Mouse (Mus musculus) embryonic facial prominence, embryonic 14.5 days (tissue): ENCODE results near the gene Ttc21a. TPM values are rescaled to one million over a fixed set of nuclear protein-coding genes. Genes with fewer than 3 reads are reported as not detected.
"Not testable (repeated sequence)": the region's sequence is repeated elsewhere in the genome, so short reads cannot be mapped to it uniquely, and the experiment has no call there.

Source experiments
- ATAC-seq: fragments of 200-750 bp; cut with Nextera tagmentation; 2 replicates; pipeline ENCODE4 v1.8.0; 2017; ENCODE audit warnings: low read depth, moderate number of reproducible peaks, moderate TSS enrichment
- DNase-seq: peaks from one replicate; pipeline ENCODE4 v3.0.0-alpha.2; 2015; ENCODE audit warnings: low spot score
- H3K27ac ChIP-seq: fragments of 300-500 bp; sonication (generic); replicated peaks from 2 replicates; pipeline ENCODE4 v1.5.1; 2014; ENCODE audit warnings: low read depth, mild to moderate bottlenecking, low read length, moderate library complexity
- H3K27me3 ChIP-seq: fragments of 300-500 bp; sonication (generic); replicated peaks from 2 replicates; pipeline ENCODE4 v1.6.1; 2014; ENCODE audit warnings: low read length; ENCODE audit not compliant: control insufficient read depth, insufficient read depth
- H3K36me3 ChIP-seq: fragments of 300-500 bp; sonication (generic); 2 replicates; pipeline ENCODE4 v1.6.1; 2014; ENCODE audit warnings: low read length, mixed read lengths; ENCODE audit not compliant: control insufficient read depth, insufficient read depth
- H3K4me1 ChIP-seq: fragments of 300-500 bp; sonication (generic); 2 replicates; pipeline ENCODE4 v1.6.1; 2014; ENCODE audit warnings: antibody characterized with exemption, low read length; ENCODE audit not compliant: control insufficient read depth, insufficient read depth
- H3K4me2 ChIP-seq: fragments of 300-500 bp; sonication (generic); 2 replicates; pipeline ENCODE4 v1.6.1; 2014; ENCODE audit warnings: low read depth, mild to moderate bottlenecking, low read length, moderate library complexity, mixed read lengths
- H3K4me3 ChIP-seq: fragments of 300-500 bp; sonication (generic); 2 replicates; pipeline ENCODE4 v1.5.1; 2014; ENCODE audit warnings: low read depth, mild to moderate bottlenecking, low read length
- H3K9ac ChIP-seq: fragments of 300-500 bp; sonication (generic); 2 replicates; pipeline ENCODE4 v1.6.1; 2014; ENCODE audit warnings: low read depth, mild to moderate bottlenecking, low read length, moderate library complexity, mixed read lengths
- H3K9me3 ChIP-seq: fragments of 300-500 bp; sonication (generic); 2 replicates; pipeline ENCODE4 v1.6.1; 2016; ENCODE audit warnings: low read length; ENCODE audit not compliant: control insufficient read depth
- WGBS: fragments of 180-500 bp; shearing (Covaris S2); extraction: QIAGEN DNeasy Blood & Tissue Kit; methylation state at CpG from one replicate; pipeline ENCODE4 v1.1.7; 2014; 5-methylcytosine and 5-hydroxymethylcytosine counted together
- polyA plus RNA-seq: library from polyadenylated mRNA; unstranded; fragments of >200 nt; fragmentation: Nextera tagmentation; extraction: Ambion mirVana; gene quantifications from 2 replicates; pipeline ENCODE4 v1.2.1, GENCODE M21; 2014

Gene Ttc21a
- polyA plus RNA-seq, 1 experiment from 2014 or later, result 0.72 TPM

DNA sequence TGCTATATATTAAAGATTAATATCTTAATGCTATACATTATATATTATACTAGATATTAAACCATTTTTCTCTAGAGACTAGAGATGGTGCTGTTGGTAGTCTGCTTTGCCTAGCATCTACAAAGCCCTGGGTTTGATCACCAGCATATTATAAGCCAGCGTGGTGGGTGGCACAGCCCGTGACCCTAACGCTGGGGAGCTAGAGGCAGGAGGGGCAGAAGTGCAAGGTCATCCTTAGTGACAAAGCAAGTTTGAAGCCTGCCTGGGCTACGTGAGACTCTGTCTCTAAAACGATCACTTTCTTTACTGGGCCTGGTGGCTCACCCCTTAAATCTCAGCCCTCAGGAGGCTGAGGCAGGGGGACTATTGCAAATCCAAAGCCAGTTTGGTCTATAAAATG lies 65.5 kb downstream of the Ttc21a start:
- no peak overlapping the region for H3K4me3 ChIP-seq
- WGBS, result 83% methylated on average over 5 of the region's 5 CpGs
- H3K4me2 ChIP-seq, result no peak overlapping the region
- no peak overlapping the region for H3K27ac ChIP-seq
- no peak overlapping the region for H3K9ac ChIP-seq
- H3K36me3 ChIP-seq, result no peaks in the 10 kb centered on the region
- ATAC-seq (no peak), DNase-seq (no peak)
- H3K4me1 ChIP-seq, result peaks cover 10% of the 10 kb centered on the region
- H3K9me3 ChIP-seq, result no peaks in the 10 kb centered on the region; the same call in 1 of the 2 replicates
- no peaks in the 10 kb centered on the region for H3K27me3 ChIP-seq

DNA sequence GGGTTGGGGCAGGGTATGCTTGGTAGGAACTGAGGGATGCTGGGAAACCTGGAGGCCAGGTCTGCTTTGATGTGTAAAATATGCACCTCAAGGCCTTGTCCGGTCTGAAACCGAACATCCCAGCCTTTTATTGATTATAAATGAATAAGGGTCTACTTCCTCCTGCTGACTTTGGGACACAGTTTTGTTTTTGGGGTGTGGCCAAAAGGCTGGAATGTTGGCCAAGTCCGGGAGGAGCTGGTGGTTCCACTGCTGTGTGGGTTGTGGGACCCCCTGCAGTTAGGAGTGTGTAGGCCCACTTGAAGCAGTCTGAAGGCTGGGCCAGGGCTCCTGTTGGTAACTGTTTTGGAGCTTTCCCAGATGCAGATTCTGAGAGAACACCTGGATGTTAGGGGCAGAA lies 68.5 kb downstream of the Ttc21a start:
- DNase-seq, result no peak
- no peak overlapping the region for H3K9ac ChIP-seq
- H3K4me1 ChIP-seq, result peaks cover 10% of the 10 kb centered on the region
- no peak for ATAC-seq
- H3K4me3 ChIP-seq, result no peak overlapping the region
- H3K27me3 ChIP-seq, result no peaks in the 10 kb centered on the region
- no peaks in the 10 kb centered on the region for H3K36me3 ChIP-seq
- 49% methylated on average over 3 of the region's 3 CpGs for WGBS
- no peak overlapping the region for H3K4me2 ChIP-seq
- H3K27ac ChIP-seq, result no peak overlapping the region
- H3K9me3 ChIP-seq, result no peaks in the 10 kb centered on the region; the same call in 1 of the 2 replicates

DNA sequence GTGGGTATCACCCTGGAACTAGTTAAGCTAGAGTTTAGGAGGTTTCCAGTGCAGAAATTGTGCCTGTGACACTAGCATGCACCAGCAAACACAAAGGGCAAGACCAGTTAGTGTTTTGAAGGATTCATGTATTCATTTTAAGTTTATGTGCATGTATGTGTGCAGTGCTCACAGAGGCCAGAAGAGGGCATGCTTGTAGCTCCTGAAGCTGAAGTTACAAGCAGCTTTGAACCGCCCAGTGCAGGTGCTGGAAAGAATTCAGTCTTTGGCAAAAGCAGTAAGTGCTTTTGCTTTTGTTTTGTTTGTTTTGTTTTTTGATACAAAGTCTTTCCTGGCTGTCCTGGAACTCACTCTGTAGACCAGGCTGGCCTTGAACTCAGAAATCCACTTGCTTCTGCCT lies 70.4 kb downstream of the Ttc21a start:
- Histone ChIP-seq H3K27me3 (no peaks in the 10 kb centered on the region), H3K4me1 (peaks cover 10% of the 10 kb centered on the region; the same call in 1 of the 2 replicates), H3K36me3 (no peaks in the 10 kb centered on the region), H3K27ac (no peak overlapping the region), H3K4me3 (no peak overlapping the region), H3K9ac (no peak overlapping the region), H3K9me3 (no peaks in the 10 kb centered on the region; the same call in 1 of the 2 replicates), H3K4me2 (no peak overlapping the region)
- DNase-seq (no peak), ATAC-seq (no peak)
- 83% methylated on average over 1 of the region's 1 CpGs for WGBS

DNA sequence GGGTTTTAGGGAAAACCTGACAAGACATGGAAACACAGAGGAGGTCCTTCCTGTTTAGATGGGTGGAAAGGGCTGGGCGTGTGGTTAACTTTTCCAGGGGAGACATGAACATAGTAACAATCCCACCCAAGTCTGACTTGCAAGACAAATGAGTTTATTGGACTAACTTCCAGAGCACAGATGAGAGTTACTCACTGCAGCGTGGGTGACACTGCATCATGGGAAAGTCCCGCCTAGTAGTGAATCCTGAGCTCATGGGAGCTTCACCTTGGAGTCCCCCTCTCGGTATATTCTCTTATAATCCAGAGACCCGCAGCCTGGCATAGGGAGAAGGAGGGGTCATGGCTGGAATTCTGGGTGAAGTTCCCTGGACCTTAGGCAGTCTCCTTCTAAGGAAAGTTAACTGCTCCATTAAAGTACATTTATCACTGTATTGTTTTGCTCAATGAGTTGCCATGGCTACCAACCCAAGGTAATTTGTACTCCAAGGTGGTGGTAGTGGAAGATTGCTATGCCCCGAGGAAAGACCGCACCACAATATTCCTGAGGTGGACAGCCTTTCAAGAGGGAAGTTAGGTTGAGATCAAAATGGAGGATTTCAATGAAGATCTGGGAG lies 71.9 kb downstream of the Ttc21a start:
- H3K4me1 ChIP-seq, result peaks cover 10% of the 10 kb centered on the region; the same call in 1 of the 2 replicates

DNA sequence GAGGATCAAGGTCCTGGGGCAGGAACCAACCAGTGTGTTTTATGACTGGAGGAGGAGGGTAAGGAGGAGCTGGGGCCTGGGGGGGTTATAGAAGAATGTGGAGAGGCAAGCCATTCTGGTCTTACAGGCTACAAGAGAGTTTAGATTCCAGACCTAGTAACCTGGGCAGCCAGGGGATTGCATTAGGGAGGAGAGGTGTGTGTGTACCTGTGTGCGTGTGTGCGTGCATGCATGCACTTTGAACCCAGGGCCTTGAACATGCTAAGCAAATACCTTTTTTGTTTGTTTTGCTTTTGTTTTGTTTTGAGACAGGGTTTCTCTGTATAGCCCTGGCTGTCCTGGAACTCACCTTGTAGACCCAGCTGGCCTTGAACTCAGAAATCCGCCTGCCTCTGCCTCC lies 72.5 kb downstream of the Ttc21a start:
- Histone ChIP-seq H3K4me2 (no peak overlapping the region), H3K4me1 (peaks cover 10% of the 10 kb centered on the region; the same call in 1 of the 2 replicates), H3K27ac (no peak overlapping the region), H3K9me3 (no peaks in the 10 kb centered on the region; the same call in 1 of the 2 replicates), H3K9ac (no peak overlapping the region), H3K27me3 (no peaks in the 10 kb centered on the region), H3K4me3 (no peak overlapping the region), H3K36me3 (no peaks in the 10 kb centered on the region)
- 78% methylated on average over 3 of the region's 3 CpGs for WGBS
- DNase-seq (no peak), ATAC-seq (no peak)

More for the DNA sequence above, 71.9 kb downstream of the Ttc21a start:
- WGBS, result 79% methylated on average over 7 of the region's 7 CpGs
- no peak overlapping the region for H3K9ac ChIP-seq
- no peak for DNase-seq
- no peaks in the 10 kb centered on the region; the same call in 1 of the 2 replicates for H3K9me3 ChIP-seq
- no peak for ATAC-seq
- no peaks in the 10 kb centered on the region for H3K27me3 ChIP-seq
- no peak overlapping the region for H3K27ac ChIP-seq
- H3K36me3 ChIP-seq, result no peaks in the 10 kb centered on the region
- no peak overlapping the region for H3K4me2 ChIP-seq
- H3K4me3 ChIP-seq, result no peak overlapping the region

DNA sequence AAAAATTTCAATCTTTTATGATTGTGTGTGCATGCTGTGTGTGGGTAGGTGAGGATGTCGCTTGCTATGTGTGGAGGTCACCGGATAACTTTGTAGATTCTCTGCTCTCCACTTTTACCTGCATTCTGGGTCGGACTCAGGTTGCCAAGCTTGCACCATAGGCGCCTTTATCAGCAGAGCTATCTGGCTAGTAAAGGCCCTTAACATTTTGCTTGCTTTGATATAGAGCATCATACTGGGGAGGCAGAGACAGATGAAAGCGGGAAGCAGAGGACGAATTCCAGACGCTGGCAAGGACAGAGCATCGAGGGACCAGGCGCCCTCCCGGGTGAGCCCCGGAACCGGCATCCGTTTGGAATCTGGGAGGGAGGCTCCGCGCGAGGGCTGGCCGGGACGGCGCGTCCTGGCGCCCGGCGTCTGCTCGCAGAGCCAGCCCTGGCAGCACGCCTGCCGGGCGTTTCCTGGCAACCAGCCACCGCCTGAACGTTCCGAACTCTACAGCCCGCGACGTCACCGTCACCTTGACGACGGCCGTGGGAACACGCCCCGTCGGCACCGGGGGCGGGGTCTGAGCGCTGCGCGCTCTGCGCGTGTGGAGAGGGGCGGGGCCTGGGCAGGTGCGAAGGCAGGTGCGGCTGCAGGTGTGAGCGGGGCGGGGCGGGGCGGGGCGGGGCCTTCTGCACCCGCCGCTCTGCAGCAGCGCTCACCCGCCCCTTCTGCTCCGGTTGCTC lies 73.5 kb downstream of the Ttc21a start:
- Histone ChIP-seq H3K4me1 (peaks cover 7% of the 10 kb centered on the region; the same call in 1 of the 2 replicates), H3K36me3 (no peaks in the 10 kb centered on the region), H3K9me3 (no peaks in the 10 kb centered on the region; the same call in 1 of the 2 replicates), H3K4me2 (peak overlapping the region; percentile 92), H3K27me3 (no peaks in the 10 kb centered on the region), H3K4me3 (peak overlapping the region; percentile 46), H3K27ac (peak overlapping the region; percentile 82), H3K9ac (peak overlapping the region; percentile 63)
- DNase-seq (peak; percentile 97), ATAC-seq (peak; percentile 93)
- 4% methylated on average over 16 of the region's 60 CpGs for WGBS

DNA sequence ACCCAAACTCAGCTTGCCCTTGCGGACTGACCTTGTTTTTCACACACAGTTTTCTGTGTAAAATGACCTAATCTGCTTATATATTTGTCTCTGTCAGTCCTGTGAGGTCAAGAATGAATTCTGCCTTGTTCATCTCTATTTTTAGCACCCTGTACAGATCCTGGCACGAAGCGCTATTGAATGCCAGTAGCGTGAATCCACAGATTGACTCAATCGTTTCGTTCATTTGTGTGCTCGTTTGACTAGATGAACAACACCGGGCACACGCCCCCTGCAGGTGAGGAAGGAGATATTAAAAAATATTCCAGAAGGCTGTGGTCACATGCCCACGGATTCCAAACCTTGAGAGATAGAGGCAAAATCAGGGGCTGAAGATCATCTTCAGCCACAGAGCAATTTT lies 74.1 kb downstream of the Ttc21a start:
- Histone ChIP-seq H3K9me3 (no peaks in the 10 kb centered on the region; the same call in 1 of the 2 replicates), H3K4me1 (0 out of 2 replicates have a peak, but pooled peaks cover 5% of the 10 kb centered on the region), H3K27ac (peak overlapping the region; percentile 82), H3K4me3 (peak overlapping the region; percentile 46), H3K36me3 (no peaks in the 10 kb centered on the region), H3K9ac (peak overlapping the region; percentile 63; the same call in 1 of the 2 replicates), H3K27me3 (no peaks in the 10 kb centered on the region), H3K4me2 (peak overlapping the region; percentile 92)
- ATAC-seq (peak; percentile 60), DNase-seq (peak; percentile 94)
- WGBS, result under 1% methylated on average over 10 of the region's 10 CpGs

DNA sequence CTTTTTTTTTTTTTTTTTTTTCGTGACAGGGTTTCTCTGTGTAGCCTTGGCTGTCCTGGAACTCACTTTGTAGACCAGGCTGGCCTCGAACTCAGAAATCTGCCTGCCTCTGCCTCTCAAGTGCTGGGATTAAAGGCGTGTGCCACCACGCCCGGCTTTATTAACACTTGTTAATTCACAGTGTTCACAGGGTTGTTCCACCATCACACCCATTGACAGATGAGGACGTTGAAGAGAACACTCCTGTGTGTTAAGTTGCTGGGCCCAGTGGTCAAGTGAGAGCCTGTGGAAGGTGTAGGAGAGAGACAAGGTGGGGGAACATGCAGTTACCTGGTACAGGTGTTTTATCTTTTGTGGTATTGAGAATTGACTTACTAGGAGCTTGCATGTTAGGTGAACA lies 74.8 kb downstream of the Ttc21a start:
- not testable (repeated sequence) for H3K9ac ChIP-seq, H3K4me3 ChIP-seq, H3K27ac ChIP-seq, H3K4me2 ChIP-seq, H3K4me1 ChIP-seq, ATAC-seq, DNase-seq, H3K9me3 ChIP-seq, H3K36me3 ChIP-seq, H3K27me3 ChIP-seq
- WGBS, result 78% methylated on average over 6 of the region's 6 CpGs
